Mouse (Mus musculus): ENCODE measurements around the gene Tom1l2. TPM values are rescaled to one million over a fixed set of nuclear protein-coding genes. Genes with fewer than 3 reads are reported as not detected.

Tom1l2 gene
- polyA plus RNA-seq, 3 experiments from 2014 or later, result 8.9 to 34.5 (median 24.4) TPM

- no peak for ATAC-seq
Observed at GRCm38 (mm10) chr11:60262396-60262795, 90.3 kb downstream of the Tom1l2 start.

GRCm38 (mm10) chr11:60260743-60261142, 92.0 kb downstream of the Tom1l2 start:
- ATAC-seq, result no peak

GRCm38 (mm10) chr11:60257696-60258095, 95.0 kb downstream of the Tom1l2 start:
- ATAC-seq, result no peak

- ATAC-seq, result no peak
Observed at GRCm38 (mm10) chr11:60256713-60257112, 96.0 kb downstream of the Tom1l2 start.

GRCm38 (mm10) chr11:60256176-60256681, 96.5 kb downstream of the Tom1l2 start:
- no peak for ATAC-seq

- no peak for ATAC-seq
Observed at GRCm38 (mm10) chr11:60255639-60256038, 97.1 kb downstream of the Tom1l2 start.

GRCm38 (mm10) chr11:60255181-60255580, 97.5 kb downstream of the Tom1l2 start:
- ATAC-seq, result no peak

- ATAC-seq, result no peak
Observed at GRCm38 (mm10) chr11:60254308-60254707, 98.4 kb downstream of the Tom1l2 start.

- no peak for ATAC-seq
Observed at GRCm38 (mm10) chr11:60253546-60253945, 99.2 kb downstream of the Tom1l2 start.

GRCm38 (mm10) chr11:60250971-60251643, 101.6 kb downstream of the Tom1l2 start:
- ATAC-seq, result peak; percentile 38

- no peak for ATAC-seq
Observed at GRCm38 (mm10) chr11:60249885-60250284, 102.8 kb downstream of the Tom1l2 start.

- no peak for ATAC-seq
Observed at GRCm38 (mm10) chr11:60248596-60249404, 103.9 kb downstream of the Tom1l2 start.

GRCm38 (mm10) chr11:60247753-60248550, 104.8 kb downstream of the Tom1l2 start:
- ATAC-seq, result no peak

- no peak for ATAC-seq
Observed at GRCm38 (mm10) chr11:60246077-60246476, 106.6 kb downstream of the Tom1l2 start.

GRCm38 (mm10) chr11:60244503-60245143, 108.1 kb downstream of the Tom1l2 start:
- no peak for ATAC-seq

GRCm38 (mm10) chr11:60240509-60240908, 112.2 kb downstream of the Tom1l2 start:
- no peak for ATAC-seq

- no peak for ATAC-seq
Observed at GRCm38 (mm10) chr11:60235351-60235750, 117.4 kb downstream of the Tom1l2 start.

GRCm38 (mm10) chr11:60233235-60233634, 119.5 kb downstream of the Tom1l2 start:
- no peak for ATAC-seq

- ATAC-seq, result peak; percentile 43
Observed at GRCm38 (mm10) chr11:60232441-60233058, 120.2 kb downstream of the Tom1l2 start.

GRCm38 (mm10) chr11:60231951-60232350, 120.8 kb downstream of the Tom1l2 start:
- ATAC-seq, result no peak

- no peak for ATAC-seq
Observed at GRCm38 (mm10) chr11:60231326-60231725, 121.4 kb downstream of the Tom1l2 start.

- no peak for ATAC-seq
Observed at GRCm38 (mm10) chr11:60230512-60230911, 122.2 kb downstream of the Tom1l2 start.
